Mouse (Mus musculus) embryo, embryonic 11.5 days (tissue): ENCODE measurements around the gene Srprb.
A peak's percentile ranks its signal among the peaks of the same experiment; 100 is the strongest.

Experiments used
- DNase-seq: peaks from one replicate; pipeline ENCODE4 v3.0.0-alpha.2; 2012; ENCODE audit warnings: low read depth, low spot score

Gene Srprb

DNA sequence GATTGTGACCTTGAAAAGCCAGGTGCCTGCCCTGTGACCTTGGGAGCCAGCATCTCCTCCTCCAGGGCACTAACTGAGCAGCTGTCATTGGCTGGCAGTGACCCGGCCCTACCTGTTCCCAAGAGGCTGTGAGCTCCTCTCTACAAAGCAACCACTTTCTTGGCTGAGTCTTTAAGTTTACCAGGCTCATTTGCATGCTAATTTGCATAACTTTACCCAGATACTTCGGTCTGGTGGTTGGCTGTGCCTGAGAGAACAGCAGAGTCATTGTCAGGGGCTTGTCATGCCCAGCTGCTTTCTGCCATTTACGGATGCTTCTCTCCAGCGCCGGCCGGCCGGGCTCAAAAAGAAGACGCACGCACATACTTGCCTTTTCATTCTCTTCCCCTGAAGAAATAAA, 55.2 kb downstream of the Srprb start:
- DNase-seq = peak; percentile 14

DNA sequence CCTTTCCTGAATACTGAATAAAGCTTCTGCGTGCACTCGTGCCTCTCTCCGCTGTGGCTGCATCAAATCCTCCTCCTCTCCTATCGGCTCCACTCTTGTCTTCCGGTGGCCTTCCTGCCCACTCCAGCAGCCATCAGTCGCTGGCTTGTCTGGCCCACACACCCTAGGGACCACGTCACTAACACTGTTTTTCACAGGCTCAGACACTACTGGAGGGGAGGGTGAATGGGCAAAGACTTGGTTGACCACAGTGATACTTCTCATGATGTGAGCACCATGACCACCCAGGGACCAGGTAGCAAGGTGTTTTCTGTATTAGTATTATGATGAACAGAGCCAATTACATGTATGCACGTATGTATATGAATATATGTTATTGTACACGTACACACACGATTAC, 55.7 kb downstream of the Srprb start:
- no peak for DNase-seq

DNA sequence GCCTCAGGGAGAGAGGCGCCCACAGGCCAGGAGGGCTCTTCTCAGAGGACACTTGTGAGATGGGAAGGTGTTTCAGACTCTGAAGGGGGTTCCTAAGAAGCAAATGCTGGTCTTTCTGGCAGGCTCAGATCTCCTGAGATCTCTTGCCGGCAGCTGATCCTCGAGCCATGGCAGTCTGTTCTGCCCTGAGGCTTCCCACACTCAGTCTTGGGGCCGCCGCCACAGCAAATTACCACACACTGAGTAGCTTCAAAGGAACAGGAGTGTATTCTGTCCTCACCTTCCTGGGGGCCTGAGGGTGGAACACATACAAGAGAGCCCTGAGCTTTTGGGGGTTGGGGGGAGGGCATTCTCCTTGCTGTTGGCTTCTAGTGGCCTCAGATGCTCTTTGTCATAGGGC, 56.6 kb downstream of the Srprb start:
- DNase-seq = no peak

DNA sequence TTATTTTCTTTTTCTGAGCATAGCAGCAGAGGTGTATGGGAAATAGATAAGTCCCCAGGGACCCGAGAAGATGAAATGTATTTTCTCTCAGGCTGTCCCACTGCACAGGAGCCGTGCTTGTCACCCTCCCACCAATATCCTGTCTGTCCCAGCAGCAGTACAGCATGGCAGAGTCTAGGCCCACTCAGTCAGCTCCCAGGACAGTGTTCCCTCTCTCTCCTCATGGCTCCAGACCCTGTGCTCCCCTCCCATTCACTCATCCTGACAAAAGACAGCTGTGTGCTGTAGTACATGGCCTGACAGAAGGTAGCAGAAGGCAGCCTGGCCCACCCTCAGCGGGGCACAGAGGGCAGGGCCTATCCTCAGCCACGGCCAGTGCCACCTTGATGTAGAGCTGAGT, 58.1 kb downstream of the Srprb start:
- no peak for DNase-seq

DNA sequence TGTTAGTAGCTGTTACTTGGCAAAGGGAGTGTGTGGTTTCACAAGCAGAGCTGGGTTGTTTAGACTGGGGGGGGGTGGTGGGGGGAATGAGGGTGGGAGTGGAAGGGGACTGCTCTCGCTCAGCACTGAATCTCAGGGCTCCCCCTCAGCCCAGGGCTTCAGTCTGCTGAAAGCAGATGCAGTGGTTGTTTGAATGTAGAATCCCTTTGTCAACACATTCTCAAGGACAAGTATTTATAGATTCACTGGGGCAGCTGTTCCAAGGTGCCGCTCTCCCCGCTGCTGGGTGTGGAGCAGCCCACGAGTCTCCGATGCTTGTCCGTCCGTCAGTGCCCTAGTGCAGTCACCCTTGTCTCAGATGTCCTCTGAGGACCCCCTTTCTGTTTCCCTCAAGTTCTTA, 60.7 kb downstream of the Srprb start:
- DNase-seq = no peak

DNA sequence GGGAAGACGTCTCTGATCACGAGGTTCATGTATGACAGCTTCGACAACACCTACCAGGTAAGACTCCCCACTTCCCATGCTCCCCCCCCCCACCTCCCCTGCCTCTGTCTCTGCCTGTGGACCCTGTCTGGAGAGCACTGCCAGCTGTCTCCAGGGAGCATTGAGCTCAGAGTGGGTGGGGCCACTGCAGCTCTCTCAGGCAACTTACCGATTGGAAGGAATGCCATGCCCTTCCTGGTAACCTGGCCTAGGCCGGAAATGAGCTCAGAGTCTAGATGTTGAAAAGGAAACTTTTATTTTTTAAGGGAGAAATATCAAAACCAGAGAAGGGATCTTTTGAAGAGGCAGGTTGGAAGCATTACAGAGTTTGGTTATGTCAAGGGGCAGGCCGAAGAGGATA, 61.6 kb downstream of the Srprb start:
- DNase-seq = no peak

DNA sequence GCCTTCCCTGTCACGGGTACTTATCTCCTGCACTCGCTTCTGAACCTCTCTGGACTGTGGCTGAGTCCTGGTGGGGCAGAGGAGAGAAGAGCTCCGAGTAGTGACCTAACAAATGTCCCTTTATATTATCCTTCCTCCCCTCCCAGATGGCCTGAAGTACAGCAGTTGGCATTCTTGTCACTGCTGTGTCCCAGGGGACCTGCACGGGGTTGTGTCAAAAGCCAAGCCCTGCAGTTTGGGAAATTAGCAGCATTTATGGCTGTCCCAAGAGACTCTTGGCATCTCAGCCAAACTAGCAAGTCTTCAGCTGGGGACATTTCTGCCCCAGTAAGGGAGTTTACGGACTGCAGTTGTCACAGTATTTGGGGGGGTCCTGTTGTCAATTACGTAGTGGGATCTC, 62.5 kb downstream of the Srprb start:
- no peak for DNase-seq
